Mouse (Mus musculus) cerebellum, postnatal 10 days (tissue): Measurements from ENCODE around the gene Vdr.

ENCODE experiments used
- DNase-seq, 2 experiments: peaks; one replicate each; pipeline ENCODE4 v3.0.0; 2021; ENCODE audit warnings: mixed read lengths in 2 of 2

The Vdr gene

GRCm38 (mm10) chr15:97807867-97808266, 102.6 kb downstream of the Vdr start:
- no peak for DNase-seq
